Mouse (Mus musculus): ENCODE measurements at regions not wholly inside any gene's neighbourhood (a gene's known extent, or its start where the extent isn't known, plus 50 kb on each side); places are given as distances from the start of the nearest gene placed in this dataset.
A peak's percentile ranks its signal among the peaks of the same experiment; 100 is the strongest.

GRCm38 (mm10) chr14:108334879-108335278, 579.1 kb downstream of the Slitrk1 start:
- DNase-seq, result no peak

GRCm38 (mm10) chr14:108326425-108326824, 587.5 kb downstream of the Slitrk1 start:
- DNase-seq, result no peak

- no peak for DNase-seq
Measured at GRCm38 (mm10) chr14:108323364-108324037, 590.5 kb downstream of the Slitrk1 start.

GRCm38 (mm10) chr14:108307627-108308026, 606.3 kb downstream of the Slitrk1 start:
- no peak for DNase-seq

GRCm38 (mm10) chr14:108279630-108280029, 634.3 kb downstream of the Slitrk1 start:
- DNase-seq, result no peak

GRCm38 (mm10) chr14:108261083-108261482, 652.9 kb downstream of the Slitrk1 start:
- DNase-seq, result no peak

- no peak for DNase-seq
Measured at GRCm38 (mm10) chr14:108247365-108247764, 666.6 kb downstream of the Slitrk1 start.

GRCm38 (mm10) chr14:108225483-108226124, 688.4 kb downstream of the Slitrk1 start:
- DNase-seq, result no peak

- DNase-seq, result no peak
Measured at GRCm38 (mm10) chr14:108209246-108209645, 704.7 kb downstream of the Slitrk1 start.

- no peak for DNase-seq
Measured at GRCm38 (mm10) chr14:108199133-108199532, 714.8 kb downstream of the Slitrk1 start.

- DNase-seq, result no peak
Measured at GRCm38 (mm10) chr14:108180920-108181319, 733.0 kb downstream of the Slitrk1 start.

- no peak for DNase-seq
Measured at GRCm38 (mm10) chr14:108175275-108175860, 738.6 kb downstream of the Slitrk1 start.

GRCm38 (mm10) chr14:108152981-108153380, 761.0 kb downstream of the Slitrk1 start:
- DNase-seq, result peak; percentile 3 to 4

GRCm38 (mm10) chr14:108123147-108123546, 790.8 kb downstream of the Slitrk1 start:
- no peak for DNase-seq

- no peak for DNase-seq
Measured at GRCm38 (mm10) chr14:108105009-108105408, 808.9 kb downstream of the Slitrk1 start.

GRCm38 (mm10) chr14:108090965-108091364, 823.0 kb downstream of the Slitrk1 start:
- DNase-seq, result no peak

- no peak for DNase-seq
Measured at GRCm38 (mm10) chr14:108049997-108050396, 864.0 kb downstream of the Slitrk1 start.

GRCm38 (mm10) chr14:108035959-108036358, 878.0 kb downstream of the Slitrk1 start:
- no peak for DNase-seq

GRCm38 (mm10) chr14:108034162-108034561, 879.8 kb downstream of the Slitrk1 start:
- no peak for DNase-seq

- DNase-seq, result no peak
Measured at GRCm38 (mm10) chr14:108022551-108022950, 891.4 kb downstream of the Slitrk1 start.

- DNase-seq, result no peak
Measured at GRCm38 (mm10) chr14:108022066-108022465, 891.9 kb downstream of the Slitrk1 start.

- no peak for DNase-seq
Measured at GRCm38 (mm10) chr14:108021331-108021730, 892.6 kb downstream of the Slitrk1 start.

GRCm38 (mm10) chr14:107987752-107988285, 926.1 kb downstream of the Slitrk1 start:
- no peak for DNase-seq

GRCm38 (mm10) chr14:107978141-107978540, 935.8 kb downstream of the Slitrk1 start:
- DNase-seq, result no peak

Measured in cerebellum, adult 18-20 months (tissue).